15 mouse cellular contexts compared by ENCODE assay signal in genomic region chr15:36347333-36347845, GRCm38 (mm10).
DNase-seq lines count a peak whose midpoint lies in the region; ATAC-seq and TF ChIP-seq lines count a peak whose summit lies in the region.
"Had no signal": no experiment of that assay in that cellular context is flagged by ENCODE, and none has a peak within 500 bp of the region (broad histone marks: within the 10 kb centered on the region; RNA-seq: fewer than 3 reads in every experiment).

No protein-coding gene starts in this region.

- WGBS in kidney, postnatal 0 days, result 26% methylated on average over 4 of the region's 4 CpGs
- 23% methylated on average over 4 of the region's 4 CpGs for WGBS in large intestine, adult 2 months
- WGBS in stomach, embryonic 14.5 days, result 73% methylated on average over 4 of the region's 4 CpGs
- WGBS in forebrain, embryonic 12.5 days, result 88% methylated on average over 4 of the region's 4 CpGs
- WGBS in forebrain, embryonic 16.5 days, result 90% methylated on average over 4 of the region's 4 CpGs

- no peak overlapping the region for H3K9ac ChIP-seq in kidney, postnatal 0 days (ENCODE audit: low read depth, low read length)
- H3K9ac ChIP-seq in stomach, embryonic 14.5 days (replicated peaks; ENCODE audit: low read depth, low read length), result no peak overlapping the region
- H3K9ac ChIP-seq in forebrain, embryonic 12.5 days, result no peak overlapping the region
- H3K9ac ChIP-seq in forebrain, embryonic 16.5 days (replicated peaks; ENCODE audit: low read depth, low read length), result no peak overlapping the region
- H3K9ac ChIP-seq: heart, embryonic 15.5 days; hindbrain, embryonic 12.5 days; neural tube, embryonic 13.5 days had no signal

- no peak overlapping the region for H3K4me2 ChIP-seq in kidney, postnatal 0 days (ENCODE audit: low read length)
- H3K4me2 ChIP-seq in stomach, embryonic 14.5 days (replicated peaks; ENCODE audit: low read depth, low read length), result no peak overlapping the region
- H3K4me2 ChIP-seq in forebrain, embryonic 12.5 days, result no peak overlapping the region
- H3K4me2 ChIP-seq in forebrain, embryonic 16.5 days (ENCODE audit: low read length), result no peak overlapping the region
- H3K4me2 ChIP-seq: heart, embryonic 15.5 days; hindbrain, embryonic 12.5 days; neural tube, embryonic 13.5 days had no signal

- 0 out of 2 replicates have a peak, but pooled peaks cover 6% of the 10 kb centered on the region for H3K4me1 ChIP-seq in kidney, postnatal 0 days (replicated peaks; ENCODE audit: insufficient read depth, low read length)
- H3K4me1 ChIP-seq in stomach, embryonic 14.5 days (ENCODE audit: control insufficient read depth, insufficient read depth, low read length), result no peaks in the 10 kb centered on the region
- H3K4me1 ChIP-seq in forebrain, embryonic 12.5 days, result no peaks in the 10 kb centered on the region
- H3K4me1 ChIP-seq in forebrain, embryonic 16.5 days (replicated peaks; ENCODE audit: control insufficient read depth, insufficient read depth, low read length), result no peaks in the 10 kb centered on the region
- H3K4me1 ChIP-seq: hindbrain, embryonic 12.5 days; neural tube, embryonic 13.5 days had no signal

- DNase-seq in kidney, postnatal 0 days (ENCODE audit: low spot score), result no peak
- DNase-seq in kidney, postnatal 4 days, result no peak
- DNase-seq in fat pad, adult 2 months (ENCODE audit: extremely low read depth, low read depth, low spot score), result peak; percentile 93
- peak; percentile 48 for DNase-seq in large intestine, adult 2 months (ENCODE audit: low read depth, low spot score)
- DNase-seq: cerebellum, adult 11 months; gastrocnemius, postnatal 10 days; liver had no signal

- no peaks in the 10 kb centered on the region for H3K27me3 ChIP-seq in kidney, postnatal 0 days (ENCODE audit: insufficient read depth, low read length)
- no peaks in the 10 kb centered on the region for H3K27me3 ChIP-seq in stomach, embryonic 14.5 days (ENCODE audit: control insufficient read depth, insufficient read depth, low read length)
- H3K27me3 ChIP-seq in forebrain, embryonic 12.5 days, result no peaks in the 10 kb centered on the region
- no peaks in the 10 kb centered on the region for H3K27me3 ChIP-seq in forebrain, embryonic 16.5 days (replicated peaks; ENCODE audit: control insufficient read depth, insufficient read depth, low read length)
- H3K27me3 ChIP-seq: heart, embryonic 15.5 days; hindbrain, embryonic 12.5 days; neural tube, embryonic 13.5 days had no signal

- no peak for ATAC-seq in kidney, postnatal 0 days (replicated peaks; ENCODE audit: low FRiP score, low read depth)
- no peak for ATAC-seq in stomach, embryonic 14.5 days (ENCODE audit: insufficient number of reproducible peaks, insufficient read depth, low FRiP score, low read depth)
- no peak for ATAC-seq in forebrain, embryonic 12.5 days (ENCODE audit: low FRiP score)
- ATAC-seq in forebrain, embryonic 16.5 days, result no peak
- ATAC-seq: activated CD4-positive, CD25-positive, alpha-beta regulatory T cell, adult 4 months; midbrain, embryonic 16.5 days had no signal

- no peaks in the 10 kb centered on the region for H3K9me3 ChIP-seq in kidney, postnatal 0 days (replicated peaks; ENCODE audit: low read length)
- H3K9me3 ChIP-seq in stomach, embryonic 14.5 days (ENCODE audit: control insufficient read depth, low read depth, low read length), result no peaks in the 10 kb centered on the region
- no peaks in the 10 kb centered on the region for H3K9me3 ChIP-seq in forebrain, embryonic 12.5 days
- no peaks in the 10 kb centered on the region for H3K9me3 ChIP-seq in forebrain, embryonic 16.5 days (ENCODE audit: control insufficient read depth, low read length)
- H3K9me3 ChIP-seq: heart, embryonic 15.5 days; hindbrain, embryonic 12.5 days; neural tube, embryonic 13.5 days had no signal

- H3K27ac ChIP-seq in kidney, postnatal 0 days, result peak overlapping the region; percentile 40
- H3K27ac ChIP-seq in stomach, embryonic 14.5 days (ENCODE audit: low read length), result peak overlapping the region; percentile 45
- no peak overlapping the region for H3K27ac ChIP-seq in forebrain, embryonic 12.5 days
- H3K27ac ChIP-seq in forebrain, embryonic 16.5 days (ENCODE audit: low read length), result no peak overlapping the region
- H3K27ac ChIP-seq: heart, embryonic 15.5 days; hindbrain, embryonic 12.5 days; neural tube, embryonic 13.5 days had no signal

- no peak overlapping the region for H3K4me3 ChIP-seq in kidney, postnatal 0 days (replicated peaks; ENCODE audit: low read depth, low read length)
- no peak overlapping the region for H3K4me3 ChIP-seq in stomach, embryonic 14.5 days (ENCODE audit: low read depth, low read length)
- no peak overlapping the region for H3K4me3 ChIP-seq in forebrain, embryonic 12.5 days (replicated peaks)
- no peak overlapping the region for H3K4me3 ChIP-seq in forebrain, embryonic 16.5 days (replicated peaks; ENCODE audit: low read length)
- H3K4me3 ChIP-seq: heart, embryonic 15.5 days; hindbrain, embryonic 12.5 days; neural tube, embryonic 13.5 days had no signal

- H3K36me3 ChIP-seq in kidney, postnatal 0 days (ENCODE audit: insufficient read depth, low read length), result no peaks in the 10 kb centered on the region
- no peaks in the 10 kb centered on the region for H3K36me3 ChIP-seq in stomach, embryonic 14.5 days (ENCODE audit: control insufficient read depth, insufficient read depth, low read length)
- no peaks in the 10 kb centered on the region for H3K36me3 ChIP-seq in forebrain, embryonic 12.5 days (replicated peaks)
- H3K36me3 ChIP-seq in forebrain, embryonic 16.5 days (ENCODE audit: control insufficient read depth, insufficient read depth), result no peaks in the 10 kb centered on the region
- H3K36me3 ChIP-seq: heart, embryonic 15.5 days; hindbrain, embryonic 12.5 days; neural tube, embryonic 13.5 days had no signal

- no peak for TF ChIP-seq CTCF in kidney, postnatal 0 days (IDR thresholded peaks at IDR 0.05; ENCODE audit: low read depth)

Comparison
In these comparisons a context has a peak if more than half of its experiments do, and no peak if none do; other contexts are left out.
1. DNase-seq: peak in fat pad, adult 2 months (single experiment) and large intestine, adult 2 months (single experiment); none in kidney, postnatal 0 days (single experiment) and kidney, postnatal 4 days (0 of 2).
2. H3K27ac ChIP-seq: peak in kidney, postnatal 0 days (single experiment) and stomach, embryonic 14.5 days (single experiment); none in forebrain, embryonic 12.5 days (single experiment) and forebrain, embryonic 16.5 days (single experiment).